Mouse (Mus musculus) liver, adult 2 months (tissue): Measurements from ENCODE around the gene Mapre3. TPM values are rescaled to one million over a fixed set of nuclear protein-coding genes. Genes with fewer than 3 reads are reported as not detected.

Experiments
- DNase-seq: peaks from one replicate; pipeline ENCODE4 v3.0.0-alpha.2; 2011; ENCODE audit warnings: low read depth, low spot score; ENCODE audit errors: extremely low read depth
- H3K27ac ChIP-seq: fragments of 200-500 bp; replicated peaks from 2 replicates; pipeline ENCODE4 v1.5.1; 2012; ENCODE audit warnings: low read depth, mild to moderate bottlenecking, control low read depth, inconsistent platforms, low read length; ENCODE audit not compliant: insufficient read depth
- H3K27me3 ChIP-seq: fragments of 200-500 bp; 2 replicates; pipeline ENCODE4 v1.6.1; 2012; ENCODE audit warnings: mild to moderate bottlenecking, moderate library complexity, low read length, inconsistent platforms; ENCODE audit not compliant: control insufficient read depth, insufficient read depth
- H3K36me3 ChIP-seq: fragments of 200-500 bp; 2 replicates; pipeline ENCODE4 v1.6.1; 2012; ENCODE audit warnings: low read length, inconsistent platforms; ENCODE audit not compliant: control insufficient read depth, insufficient read depth
- H3K4me1 ChIP-seq: fragments of 200-500 bp; 2 replicates; pipeline ENCODE4 v1.6.1; 2011; ENCODE audit warnings: low read length; ENCODE audit not compliant: control insufficient read depth, insufficient read depth
- H3K4me3 ChIP-seq: fragments of 200-500 bp; 2 replicates; pipeline ENCODE4 v1.5.1; 2011; ENCODE audit warnings: low read depth, mild to moderate bottlenecking, control low read depth, low read length, moderate library complexity; ENCODE audit not compliant: insufficient read depth
- H3K79me2 ChIP-seq: fragments of 200-500 bp; 2 replicates; pipeline ENCODE4 v1.6.1; 2012; ENCODE audit warnings: inconsistent platforms, mild to moderate bottlenecking, low read length, moderate library complexity; ENCODE audit not compliant: control insufficient read depth, insufficient read depth
- H3K9ac ChIP-seq: fragments of 200-500 bp; 2 replicates; pipeline ENCODE4 v1.6.1; 2012; ENCODE audit warnings: low read depth, mild to moderate bottlenecking, control low read depth, inconsistent platforms, low read length
- CTCF ChIP-seq: fragments of 200-500 bp; IDR thresholded peaks from 2 replicates; pipeline ENCODE4 v1.5.1; 2011; ENCODE audit warnings: low read depth, low read length, control low read depth
- POLR2A ChIP-seq: fragments of 200-500 bp; IDR thresholded peaks from 2 replicates; pipeline ENCODE4 v1.6.1; 2011; ENCODE audit warnings: low read length, control low read depth; ENCODE audit not compliant: insufficient read depth; ENCODE audit errors: extremely low read depth
- WGBS: fragments of 180-500 bp; shearing (Covaris S2); methylation state at CpG from one replicate; pipeline ENCODE4 v1.1.7; 2018; 5-methylcytosine and 5-hydroxymethylcytosine counted together
- polyA plus RNA-seq: library from polyadenylated mRNA; depleted of rRNA; stranded (reverse); fragments of >200 nt; gene quantifications from 2 replicates; pipeline ENCODE4 v1.2.3, GENCODE M21; 2012
- total RNA-seq: library from RNA; depleted of rRNA; stranded (reverse); fragments of >200 nt; gene quantifications from 2 replicates; pipeline ENCODE4 v1.2.3, GENCODE M21; 2014

Gene Mapre3
- total and polyA plus RNA-seq, 2 experiments, result 5.7 to 48.5 TPM

DNA sequence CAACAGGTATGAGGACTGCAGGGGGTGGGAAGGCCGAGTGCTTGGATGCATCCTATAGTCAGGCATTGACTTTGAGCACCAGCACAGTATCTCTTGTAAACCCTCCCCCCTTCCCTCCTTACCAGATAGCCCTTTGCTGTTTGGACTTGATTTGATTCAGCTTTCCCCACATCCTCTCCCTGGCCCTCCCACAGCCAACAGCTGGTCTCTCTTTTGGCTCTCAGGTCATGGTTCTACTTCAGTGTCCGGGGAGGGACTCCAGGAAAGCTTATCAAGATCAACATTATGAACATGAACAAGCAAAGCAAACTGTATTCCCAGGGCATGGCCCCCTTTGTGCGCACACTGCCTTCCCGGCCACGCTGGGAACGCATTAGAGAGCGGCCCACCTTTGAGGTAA lies 75.9 kb downstream of the Mapre3 start:
- 84% methylated on average over 7 of the region's 7 CpGs for WGBS
- Histone ChIP-seq H3K4me3 (no peak overlapping the region), H3K27ac (no peak overlapping the region)

DNA sequence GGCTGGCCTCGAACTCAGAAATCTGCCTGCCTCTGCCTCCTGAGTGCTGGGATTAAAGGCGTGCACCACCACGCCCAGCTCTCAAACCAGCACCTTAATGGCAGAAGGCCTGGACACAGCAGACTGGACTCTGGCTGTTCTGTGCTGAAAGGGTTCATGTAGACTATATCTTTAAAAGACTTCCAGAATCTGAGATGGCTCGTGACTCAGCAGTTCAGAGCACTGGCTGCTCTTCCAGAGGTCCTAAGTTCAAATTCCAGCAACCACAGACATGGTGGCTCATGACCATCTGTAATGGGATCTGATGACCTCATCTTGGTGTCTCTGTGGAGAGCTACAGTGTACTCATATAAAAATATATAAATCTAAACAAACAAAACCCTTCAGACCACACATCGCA lies 87.4 kb downstream of the Mapre3 start:
- H3K36me3 ChIP-seq, result peaks cover 14% of the 10 kb centered on the region; the same call in 1 of the 2 replicates
- no peak overlapping the region for H3K4me3 ChIP-seq
- peaks cover 7% of the 10 kb centered on the region; the same call in 1 of the 2 replicates for H3K4me1 ChIP-seq
- TF ChIP-seq CTCF (no peak), POLR2A (no peak)
- peak overlapping the region; percentile 43; the same call in 1 of the 2 replicates for H3K27ac ChIP-seq
- peak; percentile 72 for DNase-seq
- no peak overlapping the region for H3K9ac ChIP-seq
- H3K27me3 ChIP-seq, result no peaks in the 10 kb centered on the region
- WGBS, result 75% methylated on average over 5 of the region's 5 CpGs
- H3K79me2 ChIP-seq, result peaks cover 12% of the 10 kb centered on the region; the same call in 1 of the 2 replicates

More for the DNA sequence above, 75.9 kb downstream of the Mapre3 start:
- H3K79me2 ChIP-seq, result no peaks in the 10 kb centered on the region
- DNase-seq, result no peak
- TF ChIP-seq POLR2A (no peak), CTCF (no peak)
- H3K36me3 ChIP-seq, result peaks cover 2% of the 10 kb centered on the region; the same call in 1 of the 2 replicates
- H3K4me1 ChIP-seq, result peaks cover 1% of the 10 kb centered on the region; the same call in 1 of the 2 replicates
- H3K9ac ChIP-seq, result no peak overlapping the region
- H3K27me3 ChIP-seq, result no peaks in the 10 kb centered on the region

DNA sequence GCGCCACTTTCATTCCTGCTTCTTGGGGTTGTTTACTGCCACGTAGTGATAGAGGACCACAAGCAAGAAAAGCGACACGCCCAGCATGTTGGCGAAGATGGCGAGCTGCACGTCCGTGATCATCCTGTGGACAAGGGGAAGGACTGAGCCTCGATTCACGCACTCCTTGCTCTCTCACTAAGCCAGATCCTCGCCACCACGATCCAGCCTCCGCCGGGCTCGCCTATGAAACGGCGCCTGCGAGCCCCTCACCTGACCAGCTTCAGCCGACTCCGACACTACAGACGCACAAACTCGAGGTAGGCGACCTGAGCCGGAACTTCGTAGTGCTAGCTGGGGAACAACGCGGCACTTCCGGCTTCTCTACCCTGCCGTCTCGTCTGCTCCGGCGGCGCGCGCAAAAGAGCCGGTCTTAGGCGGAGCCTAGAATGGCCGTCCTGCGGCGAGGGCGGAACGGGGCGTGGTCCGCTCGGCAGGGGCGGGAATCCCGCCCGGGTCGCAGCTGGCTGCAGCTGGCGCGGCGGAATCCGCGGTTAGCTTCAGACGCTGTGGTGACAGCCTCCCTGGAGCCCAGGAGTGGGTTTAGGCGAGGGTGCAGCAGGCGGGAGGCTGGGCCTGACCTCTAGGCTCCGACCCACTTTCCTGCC lies 93.1 kb downstream of the Mapre3 start, which contains the start of gene Ost4:
Ost4 (minus strand) TSS at position 376 of the 647 bp plus-strand sequence.
- TF ChIP-seq CTCF (no peak), POLR2A (peak; percentile 98)

DNA sequence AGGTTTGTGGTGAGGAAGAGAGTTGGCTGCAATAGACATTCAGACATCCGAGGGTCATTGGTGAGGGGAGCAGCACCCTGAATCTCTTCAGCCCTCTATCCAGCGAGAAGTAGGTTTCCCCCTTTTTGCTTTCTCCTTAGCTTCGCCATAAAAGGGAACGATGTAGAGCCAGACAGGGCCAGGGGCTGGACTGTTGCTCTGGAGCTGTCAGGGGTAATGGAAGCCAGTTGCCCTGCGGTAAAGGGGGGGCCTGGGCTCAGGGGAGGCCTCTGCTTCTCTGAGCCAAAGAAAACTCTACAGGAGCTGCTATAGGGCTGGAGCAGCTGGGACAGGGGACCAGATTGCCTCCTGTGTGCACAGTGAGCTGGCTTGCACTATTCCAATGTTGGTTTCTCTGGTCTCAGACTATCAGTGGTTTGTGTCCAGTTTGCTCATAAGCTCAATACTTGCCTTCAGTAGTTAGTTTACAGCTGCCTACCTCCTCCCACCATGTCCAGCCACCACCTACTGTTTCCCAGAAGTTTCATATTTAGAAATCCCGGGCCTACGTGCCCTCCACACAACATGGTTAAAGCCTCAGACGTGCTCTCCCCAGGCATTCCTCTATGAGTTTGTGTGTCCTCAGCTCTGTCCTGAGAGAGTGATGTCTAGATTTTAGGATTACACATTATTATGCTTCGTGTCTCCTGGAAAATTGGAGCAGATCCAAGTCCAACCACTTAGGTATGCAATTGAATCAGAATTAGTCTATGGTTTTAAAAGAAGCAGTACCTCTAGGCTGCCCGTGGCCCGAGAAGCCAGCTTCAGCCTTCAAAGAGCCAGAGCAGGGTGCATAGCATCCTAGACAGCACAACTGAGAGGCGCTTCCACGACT lies 94.2 kb downstream of the Mapre3 start:
- Histone ChIP-seq H3K27ac (peak overlapping the region; percentile 93), H3K4me1 (peaks cover 36% of the 10 kb centered on the region), H3K79me2 (peaks cover 18% of the 10 kb centered on the region; the same call in 1 of the 2 replicates), H3K4me3 (peak overlapping the region; percentile 88), H3K9ac (peak overlapping the region; percentile 94), H3K36me3 (peaks cover 7% of the 10 kb centered on the region; the same call in 1 of the 2 replicates), H3K27me3 (no peaks in the 10 kb centered on the region)
- DNase-seq, result no peak
- 8% methylated on average over 13 of the region's 13 CpGs for WGBS
- TF ChIP-seq POLR2A (no peak), CTCF (no peak)

More for the DNA sequence above, 93.1 kb downstream of the Mapre3 start, which contains the start of gene Ost4:
- DNase-seq, result peak; percentile 90
- WGBS, result under 1% methylated on average over 58 of the region's 58 CpGs
- peaks cover 8% of the 10 kb centered on the region; the same call in 1 of the 2 replicates for H3K36me3 ChIP-seq
- H3K27ac ChIP-seq, result peak within 1 kb of the TSS; percentile 93
- H3K4me3 ChIP-seq, result peak within 1 kb of the TSS; percentile 88
- no peaks in the 10 kb centered on the region for H3K27me3 ChIP-seq
- peak within 1 kb of the TSS; percentile 94 for H3K9ac ChIP-seq
- peaks cover 18% of the 10 kb centered on the region; the same call in 1 of the 2 replicates for H3K79me2 ChIP-seq
- peaks cover 36% of the 10 kb centered on the region for H3K4me1 ChIP-seq

DNA sequence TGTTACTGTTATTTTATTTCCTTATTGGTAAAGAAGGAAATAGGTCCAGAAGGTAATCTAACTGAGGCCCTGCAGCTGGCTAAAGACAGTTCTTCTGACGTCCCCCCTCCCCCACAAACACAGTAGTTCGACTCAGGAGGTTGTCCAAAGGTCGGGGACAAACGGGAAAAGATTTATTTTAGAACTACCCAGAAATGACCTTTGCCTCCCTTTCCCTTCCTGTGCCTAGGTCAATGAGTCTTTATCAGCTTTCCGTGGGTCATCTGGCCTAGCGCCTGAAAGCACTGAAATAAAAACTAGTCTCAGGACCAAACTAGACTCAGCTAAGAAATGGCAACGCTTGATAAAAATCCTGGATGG lies 94.8 kb downstream of the Mapre3 start:
- WGBS, result 5% methylated on average over 7 of the region's 7 CpGs
- TF ChIP-seq CTCF, result no peak
- no peak for TF ChIP-seq POLR2A
- DNase-seq, result peak; percentile 99

More for the DNA sequence above, 94.8 kb downstream of the Mapre3 start:
- Histone ChIP-seq H3K36me3 (peaks cover 5% of the 10 kb centered on the region; the same call in 1 of the 2 replicates), H3K79me2 (peaks cover 18% of the 10 kb centered on the region; the same call in 1 of the 2 replicates), H3K4me3 (no peak overlapping the region), H3K27ac (peak overlapping the region; percentile 93), H3K27me3 (no peaks in the 10 kb centered on the region), H3K9ac (peak overlapping the region; percentile 94), H3K4me1 (peaks cover 36% of the 10 kb centered on the region)
